Comparison of ENCODE assay signal across 8 mouse cellular contexts in genomic region chr17:69383941-69384665, GRCm38 (mm10). TPM values are rescaled to one million over a fixed set of nuclear protein-coding genes. Genes with fewer than 3 reads are reported as not detected.
DNase-seq lines count a peak whose midpoint lies in the region; ATAC-seq and TF ChIP-seq lines count a peak whose summit lies in the region.

No protein-coding gene starts in this region.

- no peak for TF ChIP-seq CTCF in lung, postnatal 0 days (IDR thresholded peaks at IDR 0.05)

- H3K36me3 ChIP-seq in hindbrain, embryonic 12.5 days: peaks cover 20% of the 10 kb centered on the region
- H3K36me3 ChIP-seq in lung, postnatal 0 days (ENCODE audit: insufficient read depth, low read length): peaks cover 6% of the 10 kb centered on the region

- peak overlapping the region; percentile 94 for H3K9ac ChIP-seq in hindbrain, embryonic 12.5 days
- peak overlapping the region; percentile 82 for H3K9ac ChIP-seq in lung, postnatal 0 days (replicated peaks; ENCODE audit: low read depth)

- TF ChIP-seq EP300 in lung, postnatal 0 days (IDR thresholded peaks at IDR 0.05): no peak

- H3K4me2 ChIP-seq in hindbrain, embryonic 12.5 days (replicated peaks): peak overlapping the region; percentile 87
- peak overlapping the region; percentile 77 for H3K4me2 ChIP-seq in lung, postnatal 0 days (replicated peaks; ENCODE audit: low read depth, low read length)

- peak overlapping the region; percentile 99 for H3K27ac ChIP-seq in hindbrain, embryonic 12.5 days
- peak overlapping the region; percentile 99 for H3K27ac ChIP-seq in lung, postnatal 0 days (ENCODE audit: low read length)

- peak; percentile 56 for DNase-seq in T-cell, adult 2 months (ENCODE audit: low spot score)
- DNase-seq in cerebellum, adult 9-11 months: peak; percentile 81
- DNase-seq in frontal cortex, adult 2 months (ENCODE audit: extremely low spot score in 1 of 2, low spot score in 1 of 2): peak; percentile 64 to 80
- peak; percentile 77 for DNase-seq in layer of hippocampus, adult 9-11 months
- peak; percentile 78 for DNase-seq in lung, postnatal 0 days (ENCODE audit: low spot score)
- DNase-seq in ovary, postnatal 10 days (ENCODE audit: low spot score): peak; percentile 41
- DNase-seq in yolk sac, embryonic 10.5 days (ENCODE audit: low spot score): peak; percentile 61

- H3K4me1 ChIP-seq in hindbrain, embryonic 12.5 days: peaks cover 17% of the 10 kb centered on the region
- 0 out of 2 replicates have a peak, but pooled peaks cover 5% of the 10 kb centered on the region for H3K4me1 ChIP-seq in lung, postnatal 0 days (ENCODE audit: insufficient read depth, low read depth, low read length)

- peak overlapping the region; percentile 85 for H3K4me3 ChIP-seq in hindbrain, embryonic 12.5 days
- peak overlapping the region; percentile 86 for H3K4me3 ChIP-seq in lung, postnatal 0 days (ENCODE audit: low read depth, low read length)

- no peaks in the 10 kb centered on the region for H3K27me3 ChIP-seq in hindbrain, embryonic 12.5 days
- H3K27me3 ChIP-seq in lung, postnatal 0 days (replicated peaks; ENCODE audit: insufficient read depth, low read length): no peaks in the 10 kb centered on the region

- WGBS in hindbrain, embryonic 12.5 days: under 1% methylated on average over 37 of the region's 37 CpGs
- WGBS in lung, postnatal 0 days: under 1% methylated on average over 36 of the region's 37 CpGs

- ATAC-seq in hindbrain, embryonic 12.5 days (ENCODE audit: low FRiP score): peak; percentile 11
- no peak for ATAC-seq in lung, postnatal 0 days

- H3K9me3 ChIP-seq in hindbrain, embryonic 12.5 days (replicated peaks): no peaks in the 10 kb centered on the region
- H3K9me3 ChIP-seq in lung, postnatal 0 days (ENCODE audit: low read length): no peaks in the 10 kb centered on the region

RNA-seq across cellular contexts. Expression of gene Zbtb14, which starts 1.3 kb away (rescaled TPM):
- polyA plus RNA-seq in frontal cortex, adult 2 months (2012; rRNA removed): 15.8 and 17.4 TPM in 2 replicates
- 32.9 and 34.5 TPM in 2 replicates for polyA plus RNA-seq in hindbrain, embryonic 12.5 days (2016; fragmentation: Nextera tagmentation; extraction: Ambion mirVana)
- 13.5 and 15.9 TPM in 2 replicates for polyA plus RNA-seq in lung, postnatal 0 days (2015; fragmentation: Nextera tagmentation; extraction: Ambion mirVana)

RNA-seq across cellular contexts. Expression of gene Akain1, which starts 55.0 kb away (rescaled TPM):
- 10.6 and 11.4 TPM in 2 replicates for polyA plus RNA-seq in frontal cortex, adult 2 months (2012; rRNA removed)
- polyA plus RNA-seq in hindbrain, embryonic 12.5 days (2016; fragmentation: Nextera tagmentation; extraction: Ambion mirVana): 0.22 and 0.27 TPM in 2 replicates
- polyA plus RNA-seq in lung, postnatal 0 days (2015; fragmentation: Nextera tagmentation; extraction: Ambion mirVana): not detected in 2 replicates
